Mouse (Mus musculus) kidney, adult 2 months (tissue): ENCODE data around the gene Snx29.

Source experiments
- CTCF ChIP-seq: fragments of 200-500 bp; conservative IDR thresholded peaks from 2 replicates; pipeline ENCODE4 v1.5.1; 2011; ENCODE audit warnings: low read depth, mild to moderate bottlenecking, control low read depth, low read length, moderate library complexity, mixed read lengths; ENCODE audit not compliant: insufficient read depth, insufficient read length
- POLR2A ChIP-seq: fragments of 200-500 bp; IDR thresholded peaks from one replicate; pipeline ENCODE4 v1.6.1; 2011; ENCODE audit warnings: low read depth, low read length, control low read depth

- TF ChIP-seq POLR2A (no peak), CTCF (no peak)
Observed at GRCm38 (mm10) chr16:11785806-11786205, 463.1 kb downstream of the Snx29 start.
